13 mouse cellular contexts compared by ENCODE assay signal in genomic region chr6:72218281-72218680, GRCm38 (mm10). TPM values are rescaled to one million over a fixed set of nuclear protein-coding genes. Genes with fewer than 3 reads are reported as not detected.
A peak's percentile ranks its signal among the peaks of the same experiment; 100 is the strongest.
DNase-seq lines count a peak whose midpoint lies in the region; ATAC-seq and TF ChIP-seq lines count a peak whose summit lies in the region.
"Had no signal": no experiment of that assay in that cellular context is flagged by ENCODE, and none has a peak within 500 bp of the region (broad histone marks: within the 10 kb centered on the region; RNA-seq: fewer than 3 reads in every experiment).

No protein-coding gene starts in this region.

- H3K27me3 ChIP-seq in forebrain, embryonic 15.5 days, result no peaks in the 10 kb centered on the region
- H3K27me3 ChIP-seq in forebrain, embryonic 11.5 days (ENCODE audit: control insufficient read depth, insufficient read depth, low read length), result peaks cover 4% of the 10 kb centered on the region; the same call in 1 of the 2 replicates
- H3K27me3 ChIP-seq in kidney, embryonic 16.5 days (ENCODE audit: insufficient read depth, low read length), result no peaks in the 10 kb centered on the region
- H3K27me3 ChIP-seq in C2C12 (ENCODE audit: control insufficient read depth, insufficient read depth, insufficient read length), result no peaks in the 10 kb centered on the region
- H3K27me3 ChIP-seq in limb, embryonic 11.5 days (ENCODE audit: control insufficient read depth, insufficient read depth, low read length), result no peaks in the 10 kb centered on the region

- H3K4me1 ChIP-seq in forebrain, embryonic 15.5 days, result peaks cover 69% of the 10 kb centered on the region
- H3K4me1 ChIP-seq in forebrain, embryonic 11.5 days (replicated peaks; ENCODE audit: control insufficient read depth, insufficient read depth, low read length), result peaks cover 63% of the 10 kb centered on the region
- H3K4me1 ChIP-seq in kidney, embryonic 16.5 days (ENCODE audit: insufficient read depth, low read length), result peaks cover 91% of the 10 kb centered on the region
- H3K4me1 ChIP-seq in limb, embryonic 11.5 days (ENCODE audit: control insufficient read depth, insufficient read depth, low read length), result peaks cover 87% of the 10 kb centered on the region

- no peaks in the 10 kb centered on the region for H3K36me3 ChIP-seq in forebrain, embryonic 15.5 days
- H3K36me3 ChIP-seq in forebrain, embryonic 11.5 days (ENCODE audit: control insufficient read depth, insufficient read depth, low read length), result no peaks in the 10 kb centered on the region
- H3K36me3 ChIP-seq in kidney, embryonic 16.5 days (ENCODE audit: insufficient read depth, low read length), result no peaks in the 10 kb centered on the region
- H3K36me3 ChIP-seq in C2C12 (ENCODE audit: control insufficient read depth, insufficient read depth), result peaks cover 6% of the 10 kb centered on the region
- H3K36me3 ChIP-seq in limb, embryonic 11.5 days (ENCODE audit: control insufficient read depth, insufficient read depth, low read length), result no peaks in the 10 kb centered on the region
- H3K36me3 ChIP-seq: G1E had no signal

- no peak overlapping the region for H3K9ac ChIP-seq in forebrain, embryonic 15.5 days (replicated peaks)
- no peak overlapping the region for H3K9ac ChIP-seq in forebrain, embryonic 11.5 days (ENCODE audit: low read length)
- H3K9ac ChIP-seq in kidney, embryonic 16.5 days (replicated peaks; ENCODE audit: low read length), result no peak overlapping the region
- H3K9ac ChIP-seq in limb, embryonic 11.5 days (ENCODE audit: low read length), result no peak overlapping the region
- H3K9ac ChIP-seq: liver, postnatal 0 days had no signal

- no peak overlapping the region for H3K4me3 ChIP-seq in forebrain, embryonic 15.5 days
- H3K4me3 ChIP-seq in forebrain, embryonic 11.5 days (ENCODE audit: low read depth, low read length), result no peak overlapping the region
- no peak overlapping the region for H3K4me3 ChIP-seq in kidney, embryonic 16.5 days (ENCODE audit: low read length)
- H3K4me3 ChIP-seq in C2C12 (ENCODE audit: insufficient read depth, poor library complexity, severe bottlenecking), result no peak overlapping the region
- H3K4me3 ChIP-seq in limb, embryonic 11.5 days (ENCODE audit: low read depth, low read length), result no peak overlapping the region

- ATAC-seq in forebrain, embryonic 15.5 days (replicated peaks), result no peak
- no peak for ATAC-seq in forebrain, embryonic 11.5 days (replicated peaks; ENCODE audit: low FRiP score)
- no peak for ATAC-seq in kidney, embryonic 16.5 days (ENCODE audit: low FRiP score, low TSS enrichment)
- no peak for ATAC-seq in limb, embryonic 11.5 days (ENCODE audit: insufficient number of reproducible peaks, low FRiP score, low TSS enrichment, low read depth)
- ATAC-seq: hindbrain, embryonic 16.5 days; liver, postnatal 0 days; midbrain, embryonic 16.5 days had no signal

- H3K79me3 ChIP-seq in C2C12 (ENCODE audit: low read depth), result peaks cover 2% of the 10 kb centered on the region

- no peak for TF ChIP-seq CTCF in C2C12 (IDR thresholded peaks at IDR 0.05; ENCODE audit: control insufficient read depth, insufficient read depth, insufficient read length)

- H3ac ChIP-seq in C2C12 (ENCODE audit: control insufficient read depth, insufficient read length, low read depth), result no peak overlapping the region

- no peak for DNase-seq in forebrain, embryonic 11.5 days (ENCODE audit: low spot score)
- DNase-seq in kidney, adult 9 months, result no peak
- peak; percentile 58 for DNase-seq in limb, embryonic 11.5 days (ENCODE audit: low spot score)
- DNase-seq in left cerebral cortex, adult 9 months (ENCODE audit: low spot score in 2 of 2), result no peak
- DNase-seq in left cerebral cortex, adult 8-10 months (ENCODE audit: low spot score in 2 of 2), result no peak
- DNase-seq: cerebellum, postnatal 25 days; liver, postnatal 0 days had no signal

- 56% methylated on average over 4 of the region's 4 CpGs for WGBS in forebrain, embryonic 15.5 days
- WGBS in forebrain, embryonic 11.5 days, result 54% methylated on average over 4 of the region's 4 CpGs
- WGBS in kidney, embryonic 16.5 days, result 46% methylated on average over 4 of the region's 4 CpGs
- 11% methylated on average over 4 of the region's 4 CpGs for WGBS in limb, embryonic 11.5 days

- no peak overlapping the region for H3K4me2 ChIP-seq in forebrain, embryonic 15.5 days (replicated peaks)
- H3K4me2 ChIP-seq in forebrain, embryonic 11.5 days (ENCODE audit: low read depth, low read length, severe bottlenecking), result no peak overlapping the region
- H3K4me2 ChIP-seq in kidney, embryonic 16.5 days (replicated peaks; ENCODE audit: low read depth, low read length), result 0 out of 2 replicates have a peak overlapping the region, but pooled peaks have one; percentile 3
- no peak overlapping the region; the same call in 1 of the 2 replicates for H3K4me2 ChIP-seq in limb, embryonic 11.5 days (ENCODE audit: low read depth, severe bottlenecking)

- H3K9me3 ChIP-seq in forebrain, embryonic 15.5 days, result no peaks in the 10 kb centered on the region
- H3K9me3 ChIP-seq in forebrain, embryonic 11.5 days (ENCODE audit: control insufficient read depth, low read length), result no peaks in the 10 kb centered on the region
- no peaks in the 10 kb centered on the region for H3K9me3 ChIP-seq in kidney, embryonic 16.5 days (ENCODE audit: low read length)
- H3K9me3 ChIP-seq in limb, embryonic 11.5 days (ENCODE audit: control insufficient read depth, low read length), result no peaks in the 10 kb centered on the region
- H3K9me3 ChIP-seq: G1E had no signal

- 0 out of 2 replicates have a peak overlapping the region, but pooled peaks have one; percentile 12 for H3K27ac ChIP-seq in forebrain, embryonic 15.5 days (replicated peaks)
- no peak overlapping the region for H3K27ac ChIP-seq in forebrain, embryonic 11.5 days (ENCODE audit: low read depth, low read length)
- peak overlapping the region; percentile 86 for H3K27ac ChIP-seq in kidney, embryonic 16.5 days (ENCODE audit: low read length)
- H3K27ac ChIP-seq in limb, embryonic 11.5 days (replicated peaks; ENCODE audit: low read depth, low read length), result peak overlapping the region; percentile 73; the same call in 1 of the 2 replicates

- H3K79me2 ChIP-seq in C2C12 (ENCODE audit: control insufficient read depth, insufficient read depth), result peaks cover 22% of the 10 kb centered on the region

TF ChIP-seq in C2C12, 6 proteins besides CTCF, POLR2A, EP300 and RAD21:
- TF ChIP-seq CEBPB (IDR thresholded peaks at IDR 0.05; ENCODE audit: low read depth) (no peak), MYOD1 (IDR thresholded peaks at IDR 0.05; ENCODE audit: control insufficient read depth, insufficient read length, low read depth) (peak; percentile 99)

RNA-seq across cellular contexts. Expression of gene Atoh8, which starts 17.1 kb away (rescaled TPM):
- polyA plus RNA-seq in forebrain, embryonic 15.5 days (2015; fragmentation: Nextera tagmentation; extraction: Ambion mirVana), result 2.7 and 3.6 TPM in 2 replicates
- polyA plus RNA-seq in forebrain, embryonic 11.5 days (2014; fragmentation: Nextera tagmentation; extraction: Ambion mirVana), result 10.8 and 11.8 TPM in 2 replicates
- 24.2 and 25.3 TPM in 2 replicates for polyA plus RNA-seq in kidney, embryonic 16.5 days (2015; fragmentation: Nextera tagmentation; extraction: Ambion mirVana)
- 34.4 TPM for polyA plus RNA-seq in C2C12 (2012; fragmentation: generic; extraction: Trizol)
- 22.3 and 22.9 TPM in 2 replicates for polyA plus RNA-seq in limb, embryonic 11.5 days (2014; fragmentation: Nextera tagmentation; extraction: Ambion mirVana)
- total RNA-seq in left cerebral cortex, adult 8-10 months (2022), result 1 to 10 TPM; 1.3 to 2.1 (median 1.9) TPM
- total RNA-seq: G1E had no signal
